Mouse (Mus musculus): ENCODE measurements at regions not wholly inside any gene's neighbourhood (a gene's known extent, or its start where the extent isn't known, plus 50 kb on each side); places are given as distances from the start of the nearest gene placed in this dataset.

GRCm38 (mm10) chr15:63310426-63310825 is 534.6 kb downstream of the Gsdmc2 start:
- WGBS, result 73% methylated on average over 2 of the region's 2 CpGs
- Histone ChIP-seq H3K4me2 (ENCODE audit: low read depth) (no peak overlapping the region), H3K9me3 (ENCODE audit: control insufficient read depth, low read length) (no peaks in the 10 kb centered on the region), H3K27me3 (ENCODE audit: control insufficient read depth, insufficient read depth, low read length) (no peaks in the 10 kb centered on the region), H3K4me3 (ENCODE audit: low read depth, low read length) (no peak overlapping the region), H3K9ac (ENCODE audit: low read length) (no peak overlapping the region), H3K36me3 (ENCODE audit: control insufficient read depth, insufficient read depth, low read length) (no peaks in the 10 kb centered on the region), H3K27ac (ENCODE audit: low read depth, low read length) (no peak overlapping the region), H3K4me1 (ENCODE audit: control insufficient read depth, insufficient read depth, low read length) (no peaks in the 10 kb centered on the region)
- ATAC-seq (ENCODE audit: insufficient read depth, low FRiP score, low TSS enrichment) (no peak), DNase-seq (ENCODE audit: low spot score) (no peak)

GRCm38 (mm10) chr15:63299311-63299710 is 545.7 kb downstream of the Gsdmc2 start:
- H3K4me3 ChIP-seq (ENCODE audit: low read depth, low read length), result no peak overlapping the region
- DNase-seq (ENCODE audit: low spot score) (no peak), ATAC-seq (ENCODE audit: insufficient read depth, low FRiP score, low TSS enrichment) (no peak)
- no peaks in the 10 kb centered on the region for H3K36me3 ChIP-seq (ENCODE audit: control insufficient read depth, insufficient read depth, low read length)
- H3K9ac ChIP-seq (ENCODE audit: low read length), result no peak overlapping the region
- H3K4me2 ChIP-seq (ENCODE audit: low read depth), result no peak overlapping the region
- H3K4me1 ChIP-seq (ENCODE audit: control insufficient read depth, insufficient read depth, low read length), result no peaks in the 10 kb centered on the region
- H3K9me3 ChIP-seq (ENCODE audit: control insufficient read depth, low read length), result no peaks in the 10 kb centered on the region
- WGBS, result 86% methylated on average over 4 of the region's 4 CpGs
- H3K27me3 ChIP-seq (ENCODE audit: control insufficient read depth, insufficient read depth, low read length), result no peaks in the 10 kb centered on the region
- H3K27ac ChIP-seq (ENCODE audit: low read depth, low read length), result no peak overlapping the region

GRCm38 (mm10) chr15:63288534-63288933 is 556.4 kb downstream of the Gsdmc2 start:
- no peak overlapping the region for H3K4me2 ChIP-seq (ENCODE audit: low read depth)

GRCm38 (mm10) chr15:63286026-63286425 is 559.0 kb downstream of the Gsdmc2 start:
- DNase-seq (ENCODE audit: low spot score), result no peak
- Histone ChIP-seq H3K27me3 (ENCODE audit: control insufficient read depth, insufficient read depth, low read length) (no peaks in the 10 kb centered on the region), H3K27ac (ENCODE audit: low read depth, low read length) (no peak overlapping the region), H3K4me1 (ENCODE audit: control insufficient read depth, insufficient read depth, low read length) (no peaks in the 10 kb centered on the region), H3K36me3 (ENCODE audit: control insufficient read depth, insufficient read depth, low read length) (no peaks in the 10 kb centered on the region), H3K4me2 (ENCODE audit: low read depth) (no peak overlapping the region), H3K9ac (ENCODE audit: low read length) (no peak overlapping the region), H3K9me3 (ENCODE audit: control insufficient read depth, low read length) (no peaks in the 10 kb centered on the region), H3K4me3 (ENCODE audit: low read depth, low read length) (no peak overlapping the region)
- ATAC-seq (ENCODE audit: insufficient read depth, low FRiP score, low TSS enrichment), result no peak
- 84% methylated on average over 1 of the region's 1 CpGs for WGBS

More at GRCm38 (mm10) chr15:63288534-63288933, 556.4 kb downstream of the Gsdmc2 start:
- Histone ChIP-seq H3K9ac (ENCODE audit: low read length) (no peak overlapping the region), H3K27ac (ENCODE audit: low read depth, low read length) (no peak overlapping the region), H3K4me1 (ENCODE audit: control insufficient read depth, insufficient read depth, low read length) (no peaks in the 10 kb centered on the region), H3K36me3 (ENCODE audit: control insufficient read depth, insufficient read depth, low read length) (no peaks in the 10 kb centered on the region), H3K9me3 (ENCODE audit: control insufficient read depth, low read length) (no peaks in the 10 kb centered on the region), H3K27me3 (ENCODE audit: control insufficient read depth, insufficient read depth, low read length) (no peaks in the 10 kb centered on the region), H3K4me3 (ENCODE audit: low read depth, low read length) (no peak overlapping the region)
- DNase-seq (ENCODE audit: low spot score), result no peak
- ATAC-seq (ENCODE audit: insufficient read depth, low FRiP score, low TSS enrichment), result no peak

GRCm38 (mm10) chr15:63270381-63270780 is 574.6 kb downstream of the Gsdmc2 start:
- Histone ChIP-seq H3K27me3 (ENCODE audit: control insufficient read depth, insufficient read depth, low read length) (no peaks in the 10 kb centered on the region), H3K36me3 (ENCODE audit: control insufficient read depth, insufficient read depth, low read length) (no peaks in the 10 kb centered on the region), H3K9ac (ENCODE audit: low read length) (no peak overlapping the region), H3K9me3 (ENCODE audit: control insufficient read depth, low read length) (no peaks in the 10 kb centered on the region), H3K4me3 (ENCODE audit: low read depth, low read length) (no peak overlapping the region), H3K4me2 (ENCODE audit: low read depth) (no peak overlapping the region), H3K4me1 (ENCODE audit: control insufficient read depth, insufficient read depth, low read length) (no peaks in the 10 kb centered on the region), H3K27ac (ENCODE audit: low read depth, low read length) (no peak overlapping the region)
- WGBS, result 93% methylated on average over 2 of the region's 2 CpGs
- ATAC-seq (ENCODE audit: insufficient read depth, low FRiP score, low TSS enrichment), result no peak
- DNase-seq (ENCODE audit: low spot score), result no peak

DNA sequence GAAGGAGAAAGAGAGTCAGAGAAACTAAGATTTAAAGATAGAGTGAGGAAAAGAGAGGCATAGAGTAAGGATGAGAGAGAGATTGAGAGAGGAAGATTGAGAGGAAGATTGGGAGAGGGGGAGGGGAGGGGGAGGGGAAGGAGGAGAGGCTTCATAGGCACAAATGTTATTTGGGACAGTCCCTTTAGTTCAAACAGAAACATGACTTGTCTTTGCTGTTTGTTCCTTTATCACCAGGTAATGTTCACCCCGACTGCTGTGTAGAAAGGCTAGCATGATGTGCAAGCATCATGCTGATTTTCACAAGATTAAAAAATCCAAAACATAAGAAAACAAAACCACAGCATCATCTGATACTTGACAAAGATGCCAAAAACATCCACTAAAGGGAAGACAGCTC is 579.1 kb downstream of the Gsdmc2 start:
- no peaks in the 10 kb centered on the region for H3K27me3 ChIP-seq (ENCODE audit: control insufficient read depth, insufficient read depth, low read length)
- no peak for ATAC-seq (ENCODE audit: insufficient read depth, low FRiP score, low TSS enrichment)
- H3K9ac ChIP-seq (ENCODE audit: low read length), result no peak overlapping the region
- WGBS, result 92% methylated on average over 1 of the region's 1 CpGs
- H3K4me1 ChIP-seq (ENCODE audit: control insufficient read depth, insufficient read depth, low read length), result no peaks in the 10 kb centered on the region
- H3K4me3 ChIP-seq (ENCODE audit: low read depth, low read length), result no peak overlapping the region
- H3K36me3 ChIP-seq (ENCODE audit: control insufficient read depth, insufficient read depth, low read length), result no peaks in the 10 kb centered on the region
- H3K27ac ChIP-seq (ENCODE audit: low read depth, low read length), result no peak overlapping the region
- no peaks in the 10 kb centered on the region for H3K9me3 ChIP-seq (ENCODE audit: control insufficient read depth, low read length)
- H3K4me2 ChIP-seq (ENCODE audit: low read depth), result no peak overlapping the region
- DNase-seq (ENCODE audit: low spot score), result no peak

DNA sequence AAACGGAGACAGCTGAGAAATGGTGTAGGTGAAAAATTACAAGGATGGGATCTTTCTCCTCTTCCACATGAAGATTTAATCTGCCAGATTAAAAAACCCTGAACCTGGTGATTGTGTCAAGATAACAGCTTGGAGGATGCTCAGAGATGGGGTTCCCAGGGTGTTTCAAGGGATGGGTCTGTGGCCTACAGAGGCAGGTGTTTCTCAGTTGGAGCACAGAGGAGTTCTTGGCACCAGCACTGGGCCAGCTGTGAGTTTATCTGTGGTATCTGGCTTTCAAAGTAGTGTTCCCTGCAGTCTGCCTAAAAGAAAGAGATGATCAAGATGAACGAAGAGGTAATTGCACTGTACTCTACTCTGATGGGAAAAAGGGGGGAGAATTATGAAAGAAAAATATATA is 589.2 kb downstream of the Gsdmc2 start:
- DNase-seq (ENCODE audit: low spot score), result no peak
- ATAC-seq (ENCODE audit: insufficient read depth, low FRiP score, low TSS enrichment), result no peak
- Histone ChIP-seq H3K4me1 (ENCODE audit: control insufficient read depth, insufficient read depth, low read length) (no peaks in the 10 kb centered on the region), H3K9me3 (ENCODE audit: control insufficient read depth, low read length) (no peaks in the 10 kb centered on the region), H3K4me3 (ENCODE audit: low read depth, low read length) (no peak overlapping the region), H3K9ac (ENCODE audit: low read length) (no peak overlapping the region), H3K36me3 (ENCODE audit: control insufficient read depth, insufficient read depth, low read length) (no peaks in the 10 kb centered on the region), H3K27me3 (ENCODE audit: control insufficient read depth, insufficient read depth, low read length) (no peaks in the 10 kb centered on the region), H3K4me2 (ENCODE audit: low read depth) (no peak overlapping the region), H3K27ac (ENCODE audit: low read depth, low read length) (no peak overlapping the region)
- WGBS, result 74% methylated on average over 2 of the region's 2 CpGs

DNA sequence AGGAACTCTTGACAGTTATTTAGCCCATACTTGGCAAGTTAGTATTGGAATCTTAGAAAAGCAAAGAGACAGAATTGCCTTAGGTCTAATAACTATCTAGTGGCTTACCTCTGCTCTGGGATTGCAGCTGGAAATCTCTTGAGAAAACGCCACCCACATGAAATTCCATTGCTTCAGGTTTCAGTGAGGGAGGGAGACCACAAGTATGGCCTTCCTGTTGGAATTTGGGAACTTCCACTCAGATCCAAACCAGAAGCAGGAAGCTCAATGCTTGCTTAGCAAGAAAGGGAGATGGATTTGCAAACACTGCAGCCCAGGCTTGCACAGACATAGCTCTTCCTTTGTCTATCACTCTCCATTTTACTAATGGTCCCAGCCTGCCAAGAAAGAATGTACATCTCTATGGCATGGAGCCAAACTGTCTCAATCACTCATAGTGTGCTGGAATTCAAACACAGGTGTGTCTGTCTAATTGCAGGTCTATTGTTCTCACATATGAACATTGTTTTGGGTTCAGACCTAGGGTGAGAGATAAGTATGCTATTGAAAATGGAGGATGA is 592.1 kb downstream of the Gsdmc2 start:
- Histone ChIP-seq H3K4me3 (ENCODE audit: low read depth, low read length) (no peak overlapping the region), H3K27me3 (ENCODE audit: control insufficient read depth, insufficient read depth, low read length) (no peaks in the 10 kb centered on the region), H3K27ac (ENCODE audit: low read depth, low read length) (no peak overlapping the region), H3K4me1 (ENCODE audit: control insufficient read depth, insufficient read depth, low read length) (no peaks in the 10 kb centered on the region), H3K4me2 (ENCODE audit: low read depth) (no peak overlapping the region), H3K36me3 (ENCODE audit: control insufficient read depth, insufficient read depth, low read length) (no peaks in the 10 kb centered on the region), H3K9ac (ENCODE audit: low read length) (no peak overlapping the region), H3K9me3 (ENCODE audit: control insufficient read depth, low read length) (no peaks in the 10 kb centered on the region)
- WGBS, result 69% methylated on average over 1 of the region's 1 CpGs
- DNase-seq (ENCODE audit: low spot score) (no peak), ATAC-seq (ENCODE audit: insufficient read depth, low FRiP score, low TSS enrichment) (no peak)

GRCm38 (mm10) chr15:63238601-63239000 is 606.4 kb downstream of the Gsdmc2 start:
- DNase-seq (ENCODE audit: low spot score), result no peak
- Histone ChIP-seq H3K36me3 (ENCODE audit: control insufficient read depth, insufficient read depth, low read length) (no peaks in the 10 kb centered on the region), H3K9me3 (ENCODE audit: control insufficient read depth, low read length) (no peaks in the 10 kb centered on the region), H3K27me3 (ENCODE audit: control insufficient read depth, insufficient read depth, low read length) (no peaks in the 10 kb centered on the region), H3K4me2 (ENCODE audit: low read depth) (no peak overlapping the region), H3K4me1 (ENCODE audit: control insufficient read depth, insufficient read depth, low read length) (no peaks in the 10 kb centered on the region), H3K4me3 (ENCODE audit: low read depth, low read length) (no peak overlapping the region), H3K9ac (ENCODE audit: low read length) (no peak overlapping the region), H3K27ac (ENCODE audit: low read depth, low read length) (no peak overlapping the region)
- no peak for ATAC-seq (ENCODE audit: insufficient read depth, low FRiP score, low TSS enrichment)
- WGBS, result 74% methylated on average over 3 of the region's 3 CpGs
